Mouse (Mus musculus): Measurements from ENCODE around the gene 1700029J07Rik. TPM values are rescaled to one million over a fixed set of nuclear protein-coding genes. Genes with fewer than 3 reads are reported as not detected.

1700029J07Rik gene
- total and polyA plus RNA-seq, 3 experiments = 0.85 to 2.1 (median 1.8) TPM

DNA sequence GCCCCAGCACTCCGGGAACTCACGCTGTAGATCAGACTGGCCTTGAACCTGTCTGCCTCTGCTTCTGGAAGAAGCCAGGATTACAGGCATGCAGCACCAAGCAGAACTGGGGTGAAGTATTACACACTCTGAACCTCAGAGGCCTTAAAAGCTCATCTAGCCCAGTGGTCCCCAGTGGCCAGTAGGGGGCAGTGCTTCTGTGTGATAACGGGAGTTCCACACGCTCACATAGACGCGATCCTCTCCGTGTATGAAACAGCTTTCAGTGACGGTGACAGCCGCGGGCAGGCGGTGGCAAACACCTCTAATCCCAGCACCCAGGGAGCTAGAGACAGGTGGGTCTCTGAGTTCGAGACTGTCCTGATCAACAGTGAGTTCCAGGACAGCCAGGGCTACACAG lies 4.2 kb downstream of the 1700029J07Rik start:
- dilution Hi-C loops (cut with MboI; ENCODE audit: extremely low pct_ligation_motif_present, extremely low pct_unique_long_range_greater_than_20kb, low sequenced_read_pairs) (no loop called here), in situ Hi-C loops (cut with MboI; ENCODE audit: low pct_ligation_motif_present, low pct_unique_long_range_greater_than_20kb, low sequenced_read_pairs) (no loop called here)
- H3K27me3 ChIP-seq (replicated peaks) = no peaks in the 10 kb centered on the region
- H3K9me3 ChIP-seq (replicated peaks; ENCODE audit: low read length) = peaks cover 12% of the 10 kb centered on the region
- no peak overlapping the region for H3K4me2 ChIP-seq (ENCODE audit: insufficient read depth, low read depth, poor library complexity, severe bottlenecking)
- H3K4me1 ChIP-seq (ENCODE audit: control insufficient read depth in 1 of 2, insufficient read depth in 2 of 2) = peaks cover 0 to 11% of the 10 kb centered on the region in 2 experiments; a peak in 2 of 4 replicates
- no peak overlapping the region for H3K9ac ChIP-seq (ENCODE audit: insufficient read depth, low read depth)
- no peak overlapping the region for H3K4me3 ChIP-seq (replicated peaks in 1 of 3; ENCODE audit: low read depth in 2 of 3, low read length in 2 of 3, poor library complexity in 1 of 3)
- H3K79me2 ChIP-seq (replicated peaks; ENCODE audit: control insufficient read depth, extremely low read depth, insufficient read depth, poor library complexity, severe bottlenecking) = peaks cover 1% of the 10 kb centered on the region
- peaks cover 0 to 14% of the 10 kb centered on the region in 2 experiments for H3K36me3 ChIP-seq (replicated peaks in 1 of 2; ENCODE audit: control insufficient read depth in 1 of 2, insufficient read depth in 1 of 2, low read length in 1 of 2)
- peak; percentile 3 for TF ChIP-seq RAD21 (IDR thresholded peaks at IDR 0.05; ENCODE audit: low read depth, low read length)
- TF ChIP-seq ETS1 (conservative IDR thresholded peaks at IDR 0.05; ENCODE audit: low read depth, low read length) = no peak
- TF ChIP-seq JUND (conservative IDR thresholded peaks at IDR 0.05; ENCODE audit: low read depth, low read length) = no peak
- TF ChIP-seq EP300 (IDR thresholded peaks at IDR 0.05; ENCODE audit: low read length) = no peak
- TF ChIP-seq UBTF (IDR thresholded peaks at IDR 0.05; ENCODE audit: low read depth, low read length) = no peak
- TF ChIP-seq GABPA (IDR thresholded peaks at IDR 0.05; ENCODE audit: insufficient replicate concordance, low read depth, low read length) = no peak
- no peak for TF ChIP-seq ZKSCAN1 (IDR thresholded peaks at IDR 0.05; ENCODE audit: borderline replicate concordance, low read depth, low read length)
- TF ChIP-seq ZMIZ1 (IDR thresholded peaks at IDR 0.05; ENCODE audit: low read depth, low read length) = no peak
- peak in 1 of 2 experiments; percentile 26; a peak in 2 of 4 replicates for TF ChIP-seq CTCF (conservative IDR thresholded peaks at IDR 0.05 in 1 of 2, IDR thresholded peaks at IDR 0.05 in 1 of 2; ENCODE audit: low read depth in 2 of 2, low read length in 2 of 2)
- TF ChIP-seq POLR2AphosphoS2 (IDR thresholded peaks at IDR 0.05; ENCODE audit: low read depth, low read length) = no peak
- no peak for TF ChIP-seq MAFK (IDR thresholded peaks at IDR 0.05; ENCODE audit: insufficient replicate concordance, low read length)
- TF ChIP-seq USF2 (conservative IDR thresholded peaks at IDR 0.05; ENCODE audit: low read depth, low read length) = no peak
- TF ChIP-seq RCOR1 (conservative IDR thresholded peaks at IDR 0.05; ENCODE audit: low read depth, low read length) = no peak
- TF ChIP-seq CHD2 (IDR thresholded peaks at IDR 0.05; ENCODE audit: low read length) = no peak
- no peak for TF ChIP-seq HCFC1 (IDR thresholded peaks at IDR 0.05; ENCODE audit: low read depth, low read length)
- no peak overlapping the region for H3K27ac ChIP-seq (ENCODE audit: insufficient read depth, low read depth)
- DNase-seq (ENCODE audit: extremely low read depth) = peak; percentile 32

DNA sequence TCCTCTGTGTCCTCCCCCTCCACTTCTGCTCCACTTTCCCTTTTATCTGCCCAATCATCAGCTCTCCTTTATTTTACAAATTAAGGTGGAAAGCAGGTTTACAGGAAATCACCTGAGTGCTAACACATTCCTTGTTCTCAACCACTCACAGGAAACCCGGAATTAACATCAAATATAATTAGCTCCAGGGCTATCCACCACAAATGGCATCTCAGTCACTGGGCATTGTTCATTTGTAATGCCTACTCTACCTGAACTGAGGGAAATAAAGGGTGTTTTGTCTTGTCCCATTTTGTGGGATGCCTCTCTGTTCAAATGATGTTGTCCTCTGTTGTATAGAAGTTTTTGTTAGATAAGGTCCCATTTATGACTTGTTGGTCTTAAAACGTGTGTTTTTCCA lies 24.4 kb downstream of the 1700029J07Rik start:
- DNase-seq (ENCODE audit: extremely low read depth) = no peak
- H3K9me3 ChIP-seq (replicated peaks; ENCODE audit: low read length) = no peaks in the 10 kb centered on the region
- no peak overlapping the region for H3K4me2 ChIP-seq (ENCODE audit: insufficient read depth, low read depth, poor library complexity, severe bottlenecking)
- H3K36me3 ChIP-seq (replicated peaks in 1 of 2; ENCODE audit: control insufficient read depth in 1 of 2, insufficient read depth in 1 of 2, low read length in 1 of 2) = no peaks in the 10 kb centered on the region
- TF ChIP-seq ZC3H11A (IDR thresholded peaks at IDR 0.05; ENCODE audit: low read depth, low read length) (no peak), RAD21 (IDR thresholded peaks at IDR 0.05; ENCODE audit: low read depth, low read length) (no peak), BHLHE40 (IDR thresholded peaks at IDR 0.05; ENCODE audit: low read depth, low read length) (no peak), POLR2AphosphoS2 (IDR thresholded peaks at IDR 0.05; ENCODE audit: low read depth, low read length) (no peak), EP300 (IDR thresholded peaks at IDR 0.05; ENCODE audit: low read length) (no peak), ZKSCAN1 (IDR thresholded peaks at IDR 0.05; ENCODE audit: borderline replicate concordance, low read depth, low read length) (no peak), POLR2A (IDR thresholded peaks at IDR 0.05; ENCODE audit: low read depth, low read length) (no peak), UBTF (IDR thresholded peaks at IDR 0.05; ENCODE audit: low read depth, low read length) (no peak), PAX5 (IDR thresholded peaks at IDR 0.05; ENCODE audit: low read length) (no peak)
- no peak overlapping the region for H3K4me3 ChIP-seq (replicated peaks in 1 of 3; ENCODE audit: low read depth in 2 of 3, low read length in 2 of 3, poor library complexity in 1 of 3)
- no peaks in the 10 kb centered on the region for H3K79me2 ChIP-seq (replicated peaks; ENCODE audit: control insufficient read depth, extremely low read depth, insufficient read depth, poor library complexity, severe bottlenecking)
- H3K27me3 ChIP-seq (replicated peaks) = no peaks in the 10 kb centered on the region
- in situ Hi-C loops (cut with MboI; ENCODE audit: low pct_ligation_motif_present, low pct_unique_long_range_greater_than_20kb, low sequenced_read_pairs) = no loop called here
- dilution Hi-C loops (cut with MboI; ENCODE audit: extremely low pct_ligation_motif_present, extremely low pct_unique_long_range_greater_than_20kb, low sequenced_read_pairs) = no loop called here
- no peaks in the 10 kb centered on the region for H3K4me1 ChIP-seq (ENCODE audit: control insufficient read depth in 1 of 2, insufficient read depth in 2 of 2)
- no peak overlapping the region for H3K27ac ChIP-seq (ENCODE audit: insufficient read depth, low read depth)
- no peak overlapping the region for H3K9ac ChIP-seq (ENCODE audit: insufficient read depth, low read depth)
